Mouse (Mus musculus) brain, embryonic 14.5 days (tissue): ENCODE results near the gene Muc1.

Experiments used
- CTCF ChIP-seq: fragments of 200-500 bp; IDR thresholded peaks from 2 replicates; pipeline ENCODE4 v1.5.1; 2012; ENCODE audit warnings: inconsistent platforms, mild to moderate bottlenecking, moderate library complexity, borderline replicate concordance; ENCODE audit not compliant: insufficient read depth, insufficient read length; ENCODE audit errors: extremely low read depth
- POLR2A ChIP-seq: fragments of 200-500 bp; IDR thresholded peaks from 2 replicates; pipeline ENCODE4 v1.6.1; 2012; ENCODE audit warnings: mild to moderate bottlenecking, inconsistent platforms, borderline replicate concordance; ENCODE audit not compliant: poor library complexity, insufficient read depth, insufficient read length, severe bottlenecking; ENCODE audit errors: extremely low read depth

- no peak for TF ChIP-seq CTCF
- TF ChIP-seq POLR2A: no peak
Observed at GRCm38 (mm10) chr3:89190436-89190835, 38.4 kb upstream of the Muc1 start.
